Mouse (Mus musculus) E14TG2a.4 (cell line): ENCODE data around the gene Prex1.

Experiments
- CTCF ChIP-seq: conservative IDR thresholded peaks from 2 replicates; pipeline ENCODE4 v1.5.1; 2014; ENCODE audit warnings: low read length
- POU5F1 ChIP-seq: IDR thresholded peaks from 2 replicates; pipeline ENCODE4 v1.6.1; 2014; ENCODE audit warnings: low read length, borderline replicate concordance

- peak; percentile 84 for TF ChIP-seq CTCF
- no peak for TF ChIP-seq POU5F1
These were observed 121.4 kb downstream of the Prex1 start for GRCm38 (mm10) chr2:166592034-166592912.
